9 mouse cellular contexts compared by ENCODE assay signal in the genomic region with DNA sequence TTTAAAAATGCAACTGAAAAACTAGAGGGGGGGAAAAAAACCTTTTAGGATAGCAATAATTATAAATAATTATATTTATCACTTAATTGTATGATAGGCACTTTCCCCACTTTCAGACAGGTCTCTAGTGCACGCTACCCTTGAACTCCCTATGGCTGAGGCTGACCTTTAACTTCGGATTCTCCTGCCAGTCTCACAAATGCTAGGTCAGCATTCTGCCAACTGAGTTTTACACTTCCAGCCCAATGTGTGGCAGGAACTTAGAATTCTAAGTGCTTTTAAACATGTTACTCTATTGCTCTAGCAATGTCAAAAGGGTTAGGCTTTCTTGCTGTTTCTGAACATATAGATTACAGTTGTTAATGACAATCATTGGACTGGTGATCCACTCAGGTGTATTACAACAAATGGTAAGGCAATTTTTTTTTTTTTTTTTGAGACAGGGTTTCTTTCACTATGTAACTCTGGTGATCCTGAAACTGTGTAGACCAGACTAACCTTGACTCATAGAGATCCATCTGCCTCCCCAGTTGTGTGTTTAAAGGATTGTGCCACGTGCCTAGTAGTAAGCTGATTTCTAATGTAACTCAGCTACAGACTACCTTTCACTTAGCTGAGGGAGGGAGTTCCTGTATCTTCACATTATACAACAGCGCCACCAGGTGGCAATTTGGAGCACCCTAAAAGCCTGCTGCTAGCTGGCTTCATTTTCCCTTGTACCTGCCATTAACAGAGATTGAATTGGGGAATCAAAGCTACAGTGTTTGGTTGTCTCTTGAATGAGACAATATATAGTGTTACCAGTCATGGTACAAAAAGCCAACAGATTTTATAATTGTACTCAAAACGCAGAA. TPM values are rescaled to one million over a fixed set of nuclear protein-coding genes. Genes with fewer than 3 reads are reported as not detected.
DNase-seq lines count a peak whose midpoint lies in the region; ATAC-seq and TF ChIP-seq lines count a peak whose summit lies in the region.
"Had no signal": no experiment of that assay in that cellular context is flagged by ENCODE, and none has a peak within 500 bp of the region (broad histone marks: within the 10 kb centered on the region; RNA-seq: fewer than 3 reads in every experiment).

No protein-coding gene starts in this region.

- ATAC-seq in heart, embryonic 16.5 days (replicated peaks; ENCODE audit: extremely low read depth, insufficient read depth, low FRiP score), result peak; percentile 63; the same call in 1 of the 2 replicates
- peak; percentile 77 for ATAC-seq in lung, postnatal 0 days

- H3K4me2 ChIP-seq in heart, embryonic 16.5 days (ENCODE audit: low read depth, low read length), result no peak overlapping the region
- H3K4me2 ChIP-seq in lung, postnatal 0 days (replicated peaks; ENCODE audit: low read depth, low read length), result no peak overlapping the region

- TF ChIP-seq POLR2A in MEL (IDR thresholded peaks at IDR 0.05; ENCODE audit: control insufficient read depth in 1 of 2, insufficient read depth in 1 of 2, low read depth in 1 of 2, low read length in 2 of 2, poor library complexity in 1 of 2), result peak in 1 of 2 experiments; percentile 32; a peak in 1 of 4 replicates
- TF ChIP-seq POLR2A in bone marrow, adult 2 months (IDR thresholded peaks at IDR 0.05; ENCODE audit: borderline replicate concordance, control insufficient read depth, low read depth, low read length), result no peak
- no peak for TF ChIP-seq POLR2A in embryonic fibroblast, embryonic 13.5 days (IDR thresholded peaks at IDR 0.05; ENCODE audit: low read depth, low read length)

- H3K4me1 ChIP-seq in MEL (ENCODE audit: control insufficient read depth in 1 of 2, insufficient read depth in 2 of 2, low read length in 2 of 2), result peaks cover 0 to 4% of the 10 kb centered on the region in 2 experiments; a peak in 3 of 4 replicates
- H3K4me1 ChIP-seq in bone marrow, adult 2 months (ENCODE audit: control insufficient read depth, insufficient read depth, low read length), result no peaks in the 10 kb centered on the region
- H3K4me1 ChIP-seq in embryonic fibroblast, embryonic 13.5 days (ENCODE audit: control insufficient read depth, insufficient read depth, low read length), result peaks cover 15% of the 10 kb centered on the region
- H3K4me1 ChIP-seq in heart, embryonic 16.5 days (ENCODE audit: control insufficient read depth, insufficient read depth, low read length), result peaks cover 24% of the 10 kb centered on the region
- no peaks in the 10 kb centered on the region; the same call in 1 of the 2 replicates for H3K4me1 ChIP-seq in lung, postnatal 0 days (ENCODE audit: insufficient read depth, low read depth, low read length)

- 32% methylated on average over 5 of the region's 5 CpGs for WGBS in bone marrow, adult 2 months
- 36% methylated on average over 5 of the region's 5 CpGs for WGBS in heart, embryonic 16.5 days
- WGBS in lung, postnatal 0 days, result 42% methylated on average over 5 of the region's 5 CpGs

- DNase-seq in MEL (ENCODE audit: low read depth, low spot score), result peak; percentile 89
- DNase-seq in layer of hippocampus, adult 18-20 months (ENCODE audit: low spot score in 2 of 2), result peak; percentile 54 to 87
- peak; percentile 92 for DNase-seq in lung, postnatal 0 days (ENCODE audit: low spot score)
- DNase-seq in retina, postnatal 1 day, result peak; percentile 87
- peak; percentile 43 to 78 for DNase-seq in urinary bladder, postnatal 4 days (ENCODE audit: low spot score in 2 of 2)

- H3K27ac ChIP-seq in MEL (ENCODE audit: control insufficient read depth, low read depth, low read length), result no peak overlapping the region
- H3K27ac ChIP-seq in bone marrow, adult 2 months (ENCODE audit: control insufficient read depth, insufficient read depth, low read depth, low read length, poor library complexity), result no peak overlapping the region
- H3K27ac ChIP-seq in embryonic fibroblast, embryonic 13.5 days (ENCODE audit: insufficient read depth, low read length), result no peak overlapping the region
- H3K27ac ChIP-seq in heart, embryonic 16.5 days (ENCODE audit: low read length), result no peak overlapping the region
- H3K27ac ChIP-seq in lung, postnatal 0 days (ENCODE audit: low read length), result no peak overlapping the region
- H3K27ac ChIP-seq: macrophage had no signal

- H3K79me2 ChIP-seq in MEL (ENCODE audit: control insufficient read depth, insufficient read depth, low read length, poor library complexity), result peaks cover 41% of the 10 kb centered on the region

- peak; percentile 72 to 93 (median 92) for TF ChIP-seq CTCF in MEL (IDR thresholded peaks at IDR 0.05 in 2 of 3, conservative IDR thresholded peaks at IDR 0.05 in 1 of 3; ENCODE audit: control insufficient read depth in 1 of 3, insufficient read depth in 1 of 3, low read depth in 2 of 3, low read length in 3 of 3, poor library complexity in 1 of 3, severe bottlenecking in 1 of 3)
- peak; percentile 73 for TF ChIP-seq CTCF in bone marrow, adult 2 months (IDR thresholded peaks at IDR 0.05; ENCODE audit: control insufficient read depth, insufficient read depth, low read length)
- peak; percentile 40; the same call in 1 of the 2 replicates for TF ChIP-seq CTCF in embryonic fibroblast, embryonic 13.5 days (IDR thresholded peaks at IDR 0.05; ENCODE audit: borderline replicate concordance, insufficient read depth, low read length)
- peak; percentile 92 for TF ChIP-seq CTCF in lung, postnatal 0 days (IDR thresholded peaks at IDR 0.05)

- H3K36me3 ChIP-seq in MEL (ENCODE audit: control insufficient read depth in 1 of 2, insufficient read depth in 2 of 2, low read length in 2 of 2), result peaks cover 9 to 17% of the 10 kb centered on the region in 2 experiments
- H3K36me3 ChIP-seq in heart, embryonic 16.5 days (ENCODE audit: control insufficient read depth, insufficient read depth), result peaks cover 23% of the 10 kb centered on the region
- H3K36me3 ChIP-seq in lung, postnatal 0 days (ENCODE audit: insufficient read depth, low read length), result peaks cover 13% of the 10 kb centered on the region; the same call in 1 of the 2 replicates

- H3K27me3 ChIP-seq in MEL (ENCODE audit: control insufficient read depth in 1 of 2, insufficient read depth in 2 of 2, low read length in 2 of 2), result no peaks in the 10 kb centered on the region
- H3K27me3 ChIP-seq in heart, embryonic 16.5 days (ENCODE audit: control insufficient read depth, insufficient read depth, low read length), result no peaks in the 10 kb centered on the region
- H3K27me3 ChIP-seq in lung, postnatal 0 days (replicated peaks; ENCODE audit: insufficient read depth, low read length), result no peaks in the 10 kb centered on the region

- TF ChIP-seq RAD21 in MEL (IDR thresholded peaks at IDR 0.05; ENCODE audit: low read depth, low read length), result peak; percentile 66

- peak in 1 of 2 experiments; percentile 48; a peak in 1 of 4 replicates for TF ChIP-seq EP300 in MEL (IDR thresholded peaks at IDR 0.05; ENCODE audit: low read depth in 1 of 2, low read length in 2 of 2)
- TF ChIP-seq EP300 in lung, postnatal 0 days (IDR thresholded peaks at IDR 0.05), result no peak

- H3K9me3 ChIP-seq in MEL (replicated peaks; ENCODE audit: insufficient read depth, low read length), result no peaks in the 10 kb centered on the region
- no peaks in the 10 kb centered on the region for H3K9me3 ChIP-seq in heart, embryonic 16.5 days (replicated peaks; ENCODE audit: control insufficient read depth, low read length)
- no peaks in the 10 kb centered on the region for H3K9me3 ChIP-seq in lung, postnatal 0 days (ENCODE audit: low read length)

- H3K9ac ChIP-seq in MEL (ENCODE audit: control insufficient read depth, low read depth, low read length, poor library complexity, severe bottlenecking), result no peak overlapping the region
- H3K9ac ChIP-seq in heart, embryonic 16.5 days (ENCODE audit: low read length), result no peak overlapping the region
- H3K9ac ChIP-seq in lung, postnatal 0 days (replicated peaks; ENCODE audit: low read depth), result no peak overlapping the region

- no peak overlapping the region for H3K4me3 ChIP-seq in MEL (ENCODE audit: control insufficient read depth in 1 of 2, insufficient read depth in 1 of 2, low read depth in 2 of 2, low read length in 2 of 2)
- no peak overlapping the region for H3K4me3 ChIP-seq in bone marrow, adult 2 months (replicated peaks; ENCODE audit: control insufficient read depth, low read depth, low read length)
- H3K4me3 ChIP-seq in embryonic fibroblast, embryonic 13.5 days (ENCODE audit: insufficient read depth, low read length), result no peak overlapping the region
- H3K4me3 ChIP-seq in heart, embryonic 16.5 days (ENCODE audit: low read length), result no peak overlapping the region
- H3K4me3 ChIP-seq in lung, postnatal 0 days (ENCODE audit: low read depth, low read length), result no peak overlapping the region

RNA-seq across cellular contexts. Expression of gene Utp4, which starts 5.9 kb away (rescaled TPM):
- 165 and 174 TPM in 2 replicates for total RNA-seq in MEL (2012; rRNA removed)
- 100 to 1,000 TPM; 123 to 218 TPM for polyA plus RNA-seq in MEL (2012; ENCODE audit: insufficient read depth in 1 of 2, insufficient read length in 2 of 2, low read depth in 1 of 2, low replicate concordance in 2 of 2, missing spikeins in 1 of 2)
- polyA plus RNA-seq in bone marrow, adult 2 months (2011; ENCODE audit: insufficient read depth, insufficient read length, low replicate concordance, missing spikeins), result 7.0 and 18.9 TPM in 2 replicates
- 46.9 and 57.5 TPM in 2 replicates for polyA plus RNA-seq in embryonic fibroblast, embryonic 13.5 days (2011; ENCODE audit: insufficient read length, low read depth, missing spikeins)
- 42.5 and 48.1 TPM in 2 replicates for polyA plus RNA-seq in heart, embryonic 16.5 days (2015; fragmentation: Nextera tagmentation; extraction: Ambion mirVana)
- total RNA-seq in layer of hippocampus, adult 18-20 months (2021), result 10 to 100 TPM; 43.3 to 45.1 TPM
- 25.4 and 26.7 TPM in 2 replicates for polyA plus RNA-seq in lung, postnatal 0 days (2015; fragmentation: Nextera tagmentation; extraction: Ambion mirVana)

RNA-seq across cellular contexts. Expression of gene Has3, which starts 17.5 kb away (rescaled TPM):
- 3.7 and 5.8 TPM in 2 replicates for total RNA-seq in MEL (2012; rRNA removed)
- polyA plus RNA-seq in MEL (2012; ENCODE audit: insufficient read depth in 1 of 2, insufficient read length in 2 of 2, low read depth in 1 of 2, low replicate concordance in 2 of 2, missing spikeins in 1 of 2), result under 1 TPM in 1 of 2 experiments, not detected in 1; 0.40 TPM
- not detected in 2 replicates for polyA plus RNA-seq in bone marrow, adult 2 months (2011; ENCODE audit: insufficient read depth, insufficient read length, low replicate concordance, missing spikeins)
- 0.16 and 0.47 TPM in 2 replicates for polyA plus RNA-seq in embryonic fibroblast, embryonic 13.5 days (2011; ENCODE audit: insufficient read length, low read depth, missing spikeins)
- 0.22 and 0.26 TPM in 2 replicates for polyA plus RNA-seq in heart, embryonic 16.5 days (2015; fragmentation: Nextera tagmentation; extraction: Ambion mirVana)
- 1 to 10 TPM; 1.7 TPM for total RNA-seq in layer of hippocampus, adult 18-20 months (2021)
- polyA plus RNA-seq in lung, postnatal 0 days (2015; fragmentation: Nextera tagmentation; extraction: Ambion mirVana), result 0.13 and 0.32 TPM in 2 replicates

RNA-seq across cellular contexts. Expression of gene Sntb2, which starts 48.0 kb away (rescaled TPM):
- 3.0 and 3.6 TPM in 2 replicates for total RNA-seq in MEL (2012; rRNA removed)
- 1 to 10 TPM in 1 of 2 experiments, not detected in 1; 3.8 TPM for polyA plus RNA-seq in MEL (2012; ENCODE audit: insufficient read depth in 1 of 2, insufficient read length in 2 of 2, low read depth in 1 of 2, low replicate concordance in 2 of 2, missing spikeins in 1 of 2)
- 1.7 and 5.2 TPM in 2 replicates for polyA plus RNA-seq in bone marrow, adult 2 months (2011; ENCODE audit: insufficient read depth, insufficient read length, low replicate concordance, missing spikeins)
- 18.9 and 23.3 TPM in 2 replicates for polyA plus RNA-seq in embryonic fibroblast, embryonic 13.5 days (2011; ENCODE audit: insufficient read length, low read depth, missing spikeins)
- 11.7 and 12.4 TPM in 2 replicates for polyA plus RNA-seq in heart, embryonic 16.5 days (2015; fragmentation: Nextera tagmentation; extraction: Ambion mirVana)
- 10 to 100 TPM; 22.6 to 26.3 TPM for total RNA-seq in layer of hippocampus, adult 18-20 months (2021)
- polyA plus RNA-seq in lung, postnatal 0 days (2015; fragmentation: Nextera tagmentation; extraction: Ambion mirVana), result 13.4 and 16.3 TPM in 2 replicates

Comparison
In these comparisons a context has a peak if more than half of its experiments do, and no peak if none do; other contexts are left out.
1. CTCF ChIP-seq: peak in every context shown above with its lines; median percentile 92 in MEL; 92 in lung, postnatal 0 days; 73 in bone marrow, adult 2 months; 40 in embryonic fibroblast, embryonic 13.5 days.